Mouse (Mus musculus) ES-Bruce4 (cell line): Measurements from ENCODE around the gene Cdr2l. TPM values are rescaled to one million over a fixed set of nuclear protein-coding genes. Genes with fewer than 3 reads are reported as not detected.
A peak's percentile ranks its signal among the peaks of the same experiment; 100 is the strongest.
"Not testable (repeated sequence)": the region's sequence is repeated elsewhere in the genome, so short reads cannot be mapped to it uniquely, and the experiment has no call there.

Source experiments
- H3K27ac ChIP-seq: 2 replicates; pipeline ENCODE4 v1.5.1; 2012; ENCODE audit warnings: low read length, inconsistent platforms; ENCODE audit not compliant: insufficient read depth
- H3K27me3 ChIP-seq: 2 replicates; pipeline ENCODE4 v1.6.1; 2012; ENCODE audit warnings: mild to moderate bottlenecking, low read length, inconsistent platforms; ENCODE audit not compliant: control insufficient read depth, poor library complexity, insufficient read depth, severe bottlenecking
- H3K36me3 ChIP-seq: 2 replicates; pipeline ENCODE4 v1.6.1; 2012; ENCODE audit warnings: inconsistent platforms, mild to moderate bottlenecking, low read length, moderate library complexity; ENCODE audit not compliant: control insufficient read depth, poor library complexity, insufficient read depth, severe bottlenecking
- H3K4me1 ChIP-seq: one replicate; pipeline ENCODE4 v1.8.1; 2011; ENCODE audit warnings: low read length; ENCODE audit not compliant: control insufficient read depth, insufficient read depth
- H3K4me3 ChIP-seq: 2 replicates; pipeline ENCODE4 v1.5.1; 2011; ENCODE audit warnings: low read depth, mild to moderate bottlenecking, low read length
- H3K9ac ChIP-seq: 2 replicates; pipeline ENCODE4 v1.6.1; 2012; ENCODE audit warnings: low read depth, mild to moderate bottlenecking, inconsistent platforms; ENCODE audit not compliant: poor library complexity, severe bottlenecking
- H3K9me3 ChIP-seq: replicated peaks from 2 replicates; pipeline ENCODE4 v1.6.1; 2012; ENCODE audit warnings: mild to moderate bottlenecking, low read length, inconsistent platforms; ENCODE audit not compliant: control insufficient read depth, poor library complexity, insufficient read depth, severe bottlenecking
- CTCF ChIP-seq: IDR thresholded peaks from one replicate; pipeline ENCODE4 v1.8.1; 2011; ENCODE audit warnings: low read depth, low read length
- EP300 ChIP-seq: IDR thresholded peaks from 2 replicates; pipeline ENCODE4 v1.6.1; 2011; ENCODE audit warnings: low read depth, low read length; ENCODE audit not compliant: insufficient read depth
- POLR2A ChIP-seq: IDR thresholded peaks from one replicate; pipeline ENCODE4 v1.8.1; 2011; ENCODE audit warnings: low read length; ENCODE audit not compliant: insufficient read depth
- polyA plus RNA-seq: library from polyadenylated mRNA; stranded (reverse); fragments of >200 nt; gene quantifications from 2 replicates; pipeline ENCODE4 v1.2.4, GENCODE M21; 2011; ENCODE audit warnings: low read depth; ENCODE audit not compliant: missing spikeins, insufficient read depth, insufficient read length

The Cdr2l gene
- polyA plus RNA-seq, 1 experiment: 14.1 TPM

DNA sequence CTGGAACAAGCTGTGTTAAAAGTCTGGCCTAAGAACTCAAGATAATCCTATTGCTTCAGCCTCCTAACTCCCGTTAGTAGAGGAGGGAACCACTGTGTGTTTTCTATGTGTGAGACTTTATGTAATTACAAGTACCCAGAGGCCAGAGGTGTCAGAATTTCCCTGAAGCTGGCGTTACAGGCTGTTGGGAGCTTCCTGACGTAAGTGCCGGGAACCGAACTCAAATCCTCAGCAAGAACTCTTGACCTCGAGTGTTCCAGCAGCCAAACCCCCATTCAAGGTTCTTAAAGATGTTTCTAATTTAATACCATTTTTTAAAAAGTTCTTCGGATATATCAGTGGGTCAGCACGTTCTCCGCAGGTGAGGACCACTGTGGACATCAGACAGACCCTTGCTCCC, 440 bp upstream of the Cdr2l start:
- Histone ChIP-seq H3K9me3 (no peaks in the 10 kb centered on the region), H3K9ac (peak overlapping the region; percentile 87), H3K4me1 (peaks cover 7% of the 10 kb centered on the region), H3K36me3 (no peaks in the 10 kb centered on the region), H3K4me3 (peak overlapping the region; percentile 45), H3K27me3 (no peaks in the 10 kb centered on the region), H3K27ac (peak overlapping the region; percentile 10; the same call in 1 of the 2 replicates)
- TF ChIP-seq POLR2A (no peak), CTCF (no peak), EP300 (no peak)

DNA sequence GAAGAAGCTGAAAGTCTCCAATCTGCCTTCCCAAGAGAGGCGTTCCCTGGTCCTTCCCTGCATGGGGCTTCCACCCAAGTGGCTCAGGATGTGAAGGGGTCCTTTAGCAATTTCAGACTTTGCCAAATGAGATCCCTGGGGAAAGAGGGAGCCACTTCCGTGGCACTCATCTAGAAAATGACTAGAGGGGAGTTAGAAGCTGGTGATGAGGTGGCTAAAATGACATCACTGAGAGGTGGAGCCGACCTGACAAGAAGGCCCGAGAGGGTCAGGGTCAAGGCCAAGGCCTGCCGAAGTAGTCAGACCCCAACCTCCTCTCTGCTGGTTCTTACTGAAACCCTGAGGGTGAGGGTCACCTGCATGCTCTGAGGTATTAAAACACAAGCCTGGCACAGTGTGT, 1.2 kb downstream of the Cdr2l start:
- Histone ChIP-seq H3K36me3 (no peaks in the 10 kb centered on the region), H3K27ac (no peak overlapping the region)
- TF ChIP-seq CTCF: no peak
- no peak for TF ChIP-seq POLR2A
- no peak for TF ChIP-seq EP300

DNA sequence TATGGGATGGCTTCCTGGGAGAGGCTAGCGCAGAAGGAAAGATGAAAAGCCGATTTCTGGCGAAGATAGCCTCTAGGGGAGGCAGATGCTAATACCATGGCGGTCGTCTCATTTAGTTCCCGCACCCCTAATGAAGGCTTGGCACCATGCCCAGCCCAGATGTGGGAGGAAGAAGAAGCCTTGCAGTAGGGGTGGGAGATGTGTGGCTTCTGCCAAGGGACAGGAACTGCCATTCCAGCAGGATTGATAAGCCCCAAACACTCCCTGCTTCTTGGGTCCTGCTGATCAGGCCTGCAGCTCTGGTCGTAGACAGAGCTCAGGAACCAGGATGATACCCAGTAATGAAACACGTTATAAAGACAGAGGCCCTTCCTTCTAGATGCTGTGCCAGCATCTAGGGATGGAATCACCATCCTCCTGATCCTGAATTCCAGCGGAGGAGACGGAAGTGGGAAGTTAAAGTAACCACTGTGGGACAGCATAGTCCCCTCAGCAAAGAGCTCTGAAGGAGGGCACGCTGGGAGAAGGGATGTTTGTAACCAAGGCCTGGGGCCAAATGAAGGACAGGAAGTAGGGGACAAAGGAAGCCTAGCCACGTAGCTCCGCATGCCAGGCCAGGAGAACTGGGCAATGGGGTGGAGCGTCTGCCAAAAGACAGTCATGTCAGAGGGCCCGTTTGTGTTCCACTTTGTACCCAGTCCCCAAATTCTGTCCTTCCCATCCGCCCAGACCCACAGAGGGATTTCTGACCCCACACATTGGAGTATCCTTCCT, 2.2 kb downstream of the Cdr2l start:
- Histone ChIP-seq H3K27me3 (no peaks in the 10 kb centered on the region), H3K4me1 (peaks cover 7% of the 10 kb centered on the region), H3K9me3 (no peaks in the 10 kb centered on the region), H3K36me3 (no peaks in the 10 kb centered on the region), H3K27ac (no peak overlapping the region), H3K9ac (no peak overlapping the region), H3K4me3 (no peak overlapping the region)
- no peak for TF ChIP-seq EP300
- no peak for TF ChIP-seq CTCF
- no peak for TF ChIP-seq POLR2A

More for the DNA sequence above, 1.2 kb downstream of the Cdr2l start:
- no peaks in the 10 kb centered on the region for H3K9me3 ChIP-seq
- peaks cover 7% of the 10 kb centered on the region for H3K4me1 ChIP-seq
- no peaks in the 10 kb centered on the region for H3K27me3 ChIP-seq
- H3K9ac ChIP-seq: peak overlapping the region; percentile 87; the same call in 1 of the 2 replicates
- H3K4me3 ChIP-seq: peak overlapping the region; percentile 96

DNA sequence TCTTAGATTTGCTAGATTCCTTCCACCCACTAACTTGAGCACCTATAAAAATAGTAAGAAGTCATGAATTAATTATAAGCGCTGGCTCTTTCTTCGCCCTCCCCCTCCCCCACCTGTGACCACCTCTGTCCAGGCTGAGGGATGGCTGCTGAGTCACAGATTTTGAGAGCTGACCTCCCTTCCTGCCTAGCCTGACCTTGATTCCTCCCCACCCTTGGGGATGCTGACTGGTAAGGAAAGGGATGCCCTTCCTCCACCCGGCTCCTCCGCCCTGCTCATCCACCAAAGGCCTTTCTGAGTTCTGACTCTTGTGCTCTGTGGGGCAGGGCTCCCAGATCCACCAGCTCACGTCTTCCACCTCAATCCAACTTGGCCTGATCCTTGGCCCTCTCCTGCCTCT, 2.9 kb downstream of the Cdr2l start:
- Histone ChIP-seq H3K4me1 (peaks cover 7% of the 10 kb centered on the region), H3K27ac (no peak overlapping the region), H3K9ac (no peak overlapping the region), H3K9me3 (no peaks in the 10 kb centered on the region), H3K27me3 (no peaks in the 10 kb centered on the region), H3K36me3 (no peaks in the 10 kb centered on the region), H3K4me3 (no peak overlapping the region)
- TF ChIP-seq CTCF (no peak), POLR2A (no peak), EP300 (no peak)

DNA sequence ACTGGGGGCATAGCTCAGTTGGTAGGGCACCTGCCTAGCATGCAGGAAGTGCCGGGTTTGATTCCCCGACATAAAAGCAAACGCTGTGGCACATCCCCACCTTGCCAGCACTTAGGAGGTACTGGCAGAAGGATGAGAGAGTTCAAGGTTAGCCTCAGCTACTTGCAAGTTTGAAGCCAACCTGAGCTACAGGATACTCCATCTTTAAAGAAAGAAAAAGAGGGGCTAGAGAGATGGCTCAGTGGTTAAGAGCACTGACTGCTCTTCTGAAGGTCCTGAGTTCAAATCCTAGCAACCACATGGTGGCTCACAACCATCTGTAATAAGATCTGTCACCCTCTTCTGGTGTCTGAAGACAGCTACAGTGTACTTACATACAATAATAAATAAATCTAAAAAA, 5.1 kb downstream of the Cdr2l start:
- not testable (repeated sequence) for H3K4me1 ChIP-seq, H3K27me3 ChIP-seq, H3K4me3 ChIP-seq, H3K36me3 ChIP-seq, H3K27ac ChIP-seq, H3K9me3 ChIP-seq, H3K9ac ChIP-seq

DNA sequence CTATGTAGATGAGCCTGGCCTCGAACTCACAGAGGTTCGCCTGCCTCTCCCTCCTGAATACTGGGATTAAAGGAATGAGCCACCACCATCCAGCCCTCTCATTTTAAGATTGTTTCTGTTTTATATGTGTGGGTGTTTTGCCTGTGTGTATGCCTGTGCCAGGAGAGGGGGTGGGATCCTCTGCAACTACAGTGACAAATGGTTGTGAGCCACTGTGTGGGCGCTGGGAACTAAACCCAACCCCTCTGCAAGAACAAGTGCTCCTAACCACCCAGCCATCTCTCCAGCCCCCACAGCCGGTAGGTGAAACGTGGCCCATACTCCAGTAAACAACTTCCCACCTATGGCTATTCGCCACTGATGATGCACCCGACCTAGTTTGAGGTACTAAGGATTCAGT, 9.6 kb downstream of the Cdr2l start:
- no peak overlapping the region for H3K27ac ChIP-seq
- H3K9me3 ChIP-seq: no peaks in the 10 kb centered on the region
- H3K9ac ChIP-seq: no peak overlapping the region
- no peaks in the 10 kb centered on the region for H3K36me3 ChIP-seq
- H3K4me1 ChIP-seq: peaks cover 3% of the 10 kb centered on the region
- TF ChIP-seq POLR2A (no peak), CTCF (no peak), EP300 (no peak)
- H3K4me3 ChIP-seq: no peak overlapping the region
- no peaks in the 10 kb centered on the region for H3K27me3 ChIP-seq
